Mouse (Mus musculus): ENCODE data around the gene D430019H16Rik. TPM values are rescaled to one million over a fixed set of nuclear protein-coding genes. Genes with fewer than 3 reads are reported as not detected.

The D430019H16Rik gene
- polyA plus RNA-seq, 1 experiment from 2014 or later, result 2.0 TPM

DNA sequence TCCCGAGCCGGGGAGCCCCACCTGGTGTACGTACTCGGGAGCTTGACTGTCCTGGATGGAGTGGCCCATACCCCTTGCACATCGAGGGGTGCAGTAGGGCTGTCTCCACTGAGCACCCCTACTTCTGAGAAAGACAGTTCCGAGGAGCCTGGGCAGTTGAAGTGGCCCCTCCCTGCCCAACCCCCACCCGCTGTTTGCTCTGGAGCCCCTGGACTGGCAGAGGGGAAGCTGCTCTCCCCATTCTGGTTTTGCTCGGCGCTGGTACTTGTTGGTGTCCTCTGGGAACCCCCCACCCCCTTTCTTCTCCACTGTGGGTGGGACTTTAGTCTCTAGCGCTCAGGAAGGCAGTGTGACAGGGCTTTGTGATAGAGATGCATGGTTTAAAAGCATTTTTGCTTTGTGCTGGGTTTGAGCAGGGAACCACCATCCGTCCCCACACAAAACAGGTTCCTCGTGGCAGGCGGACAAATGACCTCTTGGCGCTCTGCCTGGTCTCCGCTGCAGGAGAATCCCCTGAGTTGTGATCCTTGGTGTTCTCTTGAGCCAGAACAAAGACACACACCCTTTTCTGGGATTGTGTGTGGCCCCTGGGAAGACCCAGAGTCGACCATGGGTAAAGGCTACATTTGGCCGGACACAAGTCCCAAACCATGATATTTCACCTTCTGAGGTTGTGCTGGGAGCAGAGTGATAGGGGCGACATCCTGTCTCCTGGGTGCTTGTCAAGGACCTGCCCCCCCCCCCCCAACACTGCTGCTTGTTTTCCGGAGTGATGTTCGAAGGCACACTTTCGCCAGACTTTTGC lies 804 bp downstream of the D430019H16Rik start:
- no peaks in the 10 kb centered on the region for H3K27me3 ChIP-seq (ENCODE audit: low read depth, poor library complexity, severe bottlenecking)
- peak overlapping the region; percentile 75 for H3K4me3 ChIP-seq
- H3K9me3 ChIP-seq (replicated peaks), result no peaks in the 10 kb centered on the region
- peak overlapping the region; percentile 90 for H3K27ac ChIP-seq
- peak; percentile 75 for DNase-seq (ENCODE audit: low spot score)
- H3K36me3 ChIP-seq, result no peaks in the 10 kb centered on the region
- peaks cover 40% of the 10 kb centered on the region for H3K4me1 ChIP-seq
- 6% methylated on average over 21 of the region's 21 CpGs for WGBS

DNA sequence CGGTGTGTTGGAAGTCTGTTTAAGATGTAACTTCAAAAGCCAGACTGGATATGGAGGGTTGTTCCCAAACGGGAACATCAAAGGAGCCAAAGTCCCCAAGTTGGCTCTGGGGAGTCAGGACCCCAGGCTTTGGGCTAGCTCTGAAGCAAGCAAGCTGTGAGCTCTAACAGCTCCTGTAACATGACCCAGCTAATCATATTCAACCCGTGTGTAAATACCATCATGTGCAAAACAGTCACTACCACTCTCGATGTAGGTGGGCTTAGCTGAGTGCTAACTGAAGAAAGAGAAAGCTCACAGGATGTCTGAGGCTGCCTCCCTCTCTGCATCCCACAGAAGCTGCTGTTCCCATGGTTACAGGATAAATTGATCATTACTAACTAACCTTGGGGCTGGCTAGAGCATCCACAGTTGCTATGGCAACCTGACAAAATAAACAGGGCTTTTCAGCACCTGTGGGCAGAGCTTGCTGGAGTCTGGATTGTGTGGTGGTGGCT lies 1.5 kb downstream of the D430019H16Rik start:
- no peaks in the 10 kb centered on the region for H3K36me3 ChIP-seq
- H3K27ac ChIP-seq, result peak overlapping the region; percentile 90
- H3K9me3 ChIP-seq (replicated peaks), result no peaks in the 10 kb centered on the region
- WGBS, result 9% methylated on average over 4 of the region's 4 CpGs
- H3K27me3 ChIP-seq (ENCODE audit: low read depth, poor library complexity, severe bottlenecking), result no peaks in the 10 kb centered on the region
- peak; percentile 64 for DNase-seq (ENCODE audit: low spot score)
- peaks cover 42% of the 10 kb centered on the region for H3K4me1 ChIP-seq
- peak overlapping the region; percentile 75 for H3K4me3 ChIP-seq

DNA sequence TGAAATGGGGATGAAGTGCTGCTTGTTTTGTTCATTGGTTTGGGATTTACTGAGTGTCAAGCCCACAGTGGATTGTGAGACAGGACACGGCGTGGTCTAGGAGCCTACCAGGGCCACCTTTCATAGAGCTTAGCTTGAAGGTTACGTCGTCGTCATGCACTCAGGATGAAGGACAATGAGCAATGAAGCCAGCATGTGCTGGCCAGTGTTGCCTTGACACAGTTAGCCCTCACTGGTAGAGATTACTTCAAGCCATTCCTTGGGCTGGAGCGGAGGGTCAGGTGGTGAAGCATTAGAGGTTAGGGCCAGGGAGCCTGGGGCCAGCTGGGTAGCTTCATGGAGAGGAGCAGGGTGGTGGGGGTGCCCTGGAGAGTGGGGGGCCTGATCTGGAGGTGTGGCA lies 5.1 kb downstream of the D430019H16Rik start:
- peaks cover 43% of the 10 kb centered on the region for H3K4me1 ChIP-seq
- H3K9me3 ChIP-seq (replicated peaks), result no peaks in the 10 kb centered on the region
- 92% methylated on average over 6 of the region's 6 CpGs for WGBS

DNA sequence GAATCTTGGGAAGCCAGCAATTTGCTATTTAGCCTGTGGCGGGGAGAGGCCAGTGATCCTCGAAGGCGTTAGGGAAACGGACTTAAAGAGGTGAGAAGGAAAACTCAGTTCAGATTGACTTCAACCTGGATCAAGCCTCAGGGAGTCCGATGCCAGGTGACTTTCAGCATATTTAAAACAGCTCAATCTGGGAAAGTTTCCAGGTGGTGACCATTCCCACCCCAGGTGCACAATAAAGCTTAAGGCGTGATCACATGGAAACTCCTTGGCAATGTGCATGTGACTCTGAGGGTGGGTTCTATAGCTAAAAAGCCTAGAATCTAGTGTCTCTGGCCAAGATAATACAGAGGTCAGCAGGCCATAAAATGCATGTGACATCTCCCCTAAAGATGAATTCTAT lies 7.4 kb downstream of the D430019H16Rik start:
- Histone ChIP-seq H3K4me3 (no peak overlapping the region), H3K9me3 (replicated peaks) (no peaks in the 10 kb centered on the region), H3K27me3 (ENCODE audit: low read depth, poor library complexity, severe bottlenecking) (no peaks in the 10 kb centered on the region), H3K36me3 (no peaks in the 10 kb centered on the region; the same call in 1 of the 2 replicates), H3K4me1 (peaks cover 23% of the 10 kb centered on the region), H3K27ac (no peak overlapping the region)
- DNase-seq (ENCODE audit: low spot score), result no peak
- WGBS, result 72% methylated on average over 6 of the region's 6 CpGs

More for the DNA sequence above, 5.1 kb downstream of the D430019H16Rik start:
- Histone ChIP-seq H3K4me3 (no peak overlapping the region), H3K27me3 (ENCODE audit: low read depth, poor library complexity, severe bottlenecking) (no peaks in the 10 kb centered on the region), H3K27ac (no peak overlapping the region), H3K36me3 (no peaks in the 10 kb centered on the region; the same call in 1 of the 2 replicates)
- no peak for DNase-seq (ENCODE audit: low spot score)

DNA sequence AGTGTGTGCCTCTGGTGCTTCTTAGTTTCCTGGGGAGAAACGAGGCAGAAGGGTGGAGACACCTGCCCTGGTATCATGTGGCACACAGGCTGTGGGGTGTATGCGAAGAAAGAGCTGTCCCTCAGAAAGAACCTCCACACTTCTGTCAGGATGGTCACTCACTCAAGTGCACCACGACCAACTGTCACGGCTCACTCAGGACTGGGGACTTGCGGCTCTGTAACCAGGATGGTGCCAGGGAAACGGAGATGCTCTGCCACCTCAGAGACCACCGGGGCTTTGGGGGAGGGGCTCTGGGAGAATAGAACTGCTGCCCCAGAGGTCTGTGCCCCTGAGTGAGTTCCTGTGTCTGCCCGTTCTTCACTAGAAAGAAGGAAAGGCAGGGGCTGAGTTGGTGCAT lies 15.4 kb downstream of the D430019H16Rik start:
- peaks cover 3% of the 10 kb centered on the region; the same call in 1 of the 2 replicates for H3K36me3 ChIP-seq
- no peaks in the 10 kb centered on the region for H3K9me3 ChIP-seq (replicated peaks)
- peak overlapping the region; percentile 69; the same call in 1 of the 2 replicates for H3K27ac ChIP-seq
- WGBS, result 85% methylated on average over 8 of the region's 8 CpGs
- DNase-seq (ENCODE audit: low spot score), result no peak
- H3K27me3 ChIP-seq (ENCODE audit: low read depth, poor library complexity, severe bottlenecking), result no peaks in the 10 kb centered on the region
- peaks cover 36% of the 10 kb centered on the region for H3K4me1 ChIP-seq
- no peak overlapping the region for H3K4me3 ChIP-seq

DNA sequence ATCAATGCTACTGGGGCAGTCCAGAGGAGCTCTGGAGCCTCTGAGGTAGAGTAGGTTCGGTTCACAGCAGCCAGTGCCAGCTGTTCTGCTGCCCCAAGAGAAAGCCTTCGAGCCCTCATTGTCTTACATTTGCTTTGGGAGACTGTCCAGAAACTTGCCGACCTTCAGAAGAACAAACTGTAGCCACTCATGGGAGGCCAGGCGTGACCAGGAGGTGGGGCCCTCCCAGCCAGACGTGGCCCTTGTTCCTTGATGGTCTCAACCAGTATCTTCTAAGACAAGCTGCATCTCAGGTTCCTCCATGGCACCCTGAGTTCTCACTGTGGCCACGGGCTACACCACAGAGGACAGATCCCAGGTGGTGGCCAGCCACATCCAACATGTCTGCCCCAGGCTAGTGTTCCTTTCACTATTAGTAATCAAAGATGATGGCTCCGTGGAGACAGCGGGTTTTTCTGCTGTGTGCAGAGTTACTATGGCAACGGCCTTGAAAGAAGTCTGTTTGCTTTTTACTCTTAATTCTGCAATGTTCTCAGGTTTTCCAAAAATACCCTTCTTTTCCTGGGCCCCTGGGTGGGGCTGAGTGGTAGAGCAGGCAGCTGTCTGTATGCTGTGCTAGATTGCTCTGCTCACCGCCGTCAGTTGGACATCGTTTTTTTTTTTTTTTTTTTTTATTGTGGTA lies 21.7 kb downstream of the D430019H16Rik start:
- peaks cover 7% of the 10 kb centered on the region; the same call in 1 of the 2 replicates for H3K4me1 ChIP-seq
- no peak overlapping the region for H3K4me3 ChIP-seq
- H3K9me3 ChIP-seq (replicated peaks), result no peaks in the 10 kb centered on the region
- peaks cover 11% of the 10 kb centered on the region; the same call in 1 of the 2 replicates for H3K36me3 ChIP-seq
- no peak overlapping the region for H3K27ac ChIP-seq
- WGBS, result 90% methylated on average over 12 of the region's 12 CpGs
- no peak for DNase-seq (ENCODE audit: low spot score)
- no peaks in the 10 kb centered on the region for H3K27me3 ChIP-seq (ENCODE audit: low read depth, poor library complexity, severe bottlenecking)

DNA sequence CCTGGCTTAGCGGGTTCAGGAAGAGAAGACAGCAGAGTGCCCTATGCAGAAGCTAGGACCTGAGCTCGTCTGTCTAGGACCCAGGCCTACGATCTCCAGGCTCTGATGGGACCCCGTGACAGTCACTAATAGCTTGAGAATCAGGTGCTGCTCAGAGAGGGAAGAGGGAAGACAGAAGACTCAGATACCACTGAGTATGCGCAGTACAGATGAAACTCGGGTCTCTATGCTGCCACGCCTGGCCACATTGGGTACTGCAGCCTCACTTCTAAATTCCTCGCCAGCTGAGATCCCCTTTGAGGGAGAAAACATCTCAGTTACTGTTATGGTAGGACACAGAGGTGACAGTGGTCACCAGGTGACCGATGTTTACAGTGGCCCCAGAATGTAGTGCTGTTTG lies 22.8 kb downstream of the D430019H16Rik start:
- DNase-seq (ENCODE audit: low spot score), result peak; percentile 78
- H3K9me3 ChIP-seq (replicated peaks), result no peaks in the 10 kb centered on the region
- peaks cover 11% of the 10 kb centered on the region; the same call in 1 of the 2 replicates for H3K36me3 ChIP-seq
- no peak overlapping the region for H3K4me3 ChIP-seq
- 44% methylated on average over 9 of the region's 9 CpGs for WGBS
- H3K4me1 ChIP-seq, result peaks cover 7% of the 10 kb centered on the region; the same call in 1 of the 2 replicates
- H3K27ac ChIP-seq, result no peak overlapping the region
- H3K27me3 ChIP-seq (ENCODE audit: low read depth, poor library complexity, severe bottlenecking), result no peaks in the 10 kb centered on the region

DNA sequence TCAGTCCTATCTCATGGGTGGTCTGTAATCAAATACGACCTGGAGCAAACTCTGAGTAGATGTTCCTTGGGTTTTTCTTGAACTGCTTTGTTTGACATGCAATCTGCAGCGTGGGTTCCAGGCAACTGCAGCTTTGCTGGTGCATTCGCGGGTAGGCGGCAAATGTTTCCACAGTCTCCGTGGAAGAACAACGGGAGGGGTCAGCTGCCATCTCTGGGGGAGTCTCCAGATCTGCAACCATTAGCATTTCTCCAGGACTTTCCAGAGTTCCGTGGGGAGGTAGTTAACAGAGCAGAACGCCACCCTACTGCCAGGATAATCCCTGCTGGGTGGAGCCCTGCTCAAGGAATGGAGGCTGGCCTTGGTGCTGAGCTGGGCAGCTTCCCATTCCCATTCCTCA lies 23.3 kb downstream of the D430019H16Rik start:
- Histone ChIP-seq H3K27ac (no peak overlapping the region), H3K9me3 (replicated peaks) (no peaks in the 10 kb centered on the region), H3K36me3 (peaks cover 11% of the 10 kb centered on the region; the same call in 1 of the 2 replicates), H3K27me3 (ENCODE audit: low read depth, poor library complexity, severe bottlenecking) (no peaks in the 10 kb centered on the region), H3K4me3 (no peak overlapping the region), H3K4me1 (peaks cover 7% of the 10 kb centered on the region; the same call in 1 of the 2 replicates)
- WGBS, result 63% methylated on average over 9 of the region's 9 CpGs
- no peak for DNase-seq (ENCODE audit: low spot score)

DNA sequence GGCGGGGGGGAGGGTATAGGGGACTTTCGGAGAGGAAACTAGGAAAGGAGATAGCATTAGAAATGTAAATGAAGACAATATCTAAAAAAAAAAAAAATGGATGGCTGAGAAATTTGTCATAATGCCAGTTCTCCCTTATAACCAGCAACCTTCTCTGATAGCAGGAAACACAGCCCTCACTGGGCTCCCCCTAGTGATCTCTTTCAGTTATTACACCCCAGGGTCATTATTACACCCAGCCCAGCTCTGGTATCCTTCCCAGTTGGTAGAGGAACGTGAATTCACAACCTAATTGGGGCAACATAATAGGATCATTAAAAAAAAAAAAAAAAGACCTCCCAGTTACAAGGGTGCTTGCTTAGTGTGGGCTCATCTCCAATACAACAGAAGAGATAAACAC lies 29.8 kb downstream of the D430019H16Rik start:
- H3K36me3 ChIP-seq, result peaks cover 8% of the 10 kb centered on the region; the same call in 1 of the 2 replicates
- 63% methylated on average over 3 of the region's 3 CpGs for WGBS
- DNase-seq (ENCODE audit: low spot score), result no peak

DNA sequence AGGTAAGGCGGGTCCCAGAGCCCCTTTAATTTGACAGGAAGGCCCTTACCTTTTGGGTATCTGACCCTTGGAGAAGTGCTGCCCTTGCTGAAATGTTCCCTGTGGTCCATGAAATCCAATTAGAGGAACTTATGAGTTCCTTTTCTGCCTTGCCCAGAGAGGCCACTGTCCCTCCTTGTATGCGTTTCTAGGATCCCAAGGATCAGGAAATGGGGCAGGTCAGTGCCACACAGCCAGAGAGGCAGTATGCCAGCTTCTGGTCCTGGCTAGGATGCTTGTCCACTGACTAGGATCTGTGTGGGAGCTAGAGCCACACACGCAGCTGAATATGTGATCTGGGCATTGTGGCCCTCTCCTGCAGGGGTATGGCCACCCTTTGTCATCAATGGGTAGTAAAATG lies 36.6 kb downstream of the D430019H16Rik start:
- DNase-seq (ENCODE audit: low spot score), result no peak
- peaks cover 21% of the 10 kb centered on the region; the same call in 1 of the 2 replicates for H3K36me3 ChIP-seq
- no peak overlapping the region for H3K27ac ChIP-seq
- no peaks in the 10 kb centered on the region for H3K4me1 ChIP-seq
- H3K9me3 ChIP-seq (replicated peaks), result no peaks in the 10 kb centered on the region
- H3K4me3 ChIP-seq, result no peak overlapping the region
- no peaks in the 10 kb centered on the region for H3K27me3 ChIP-seq (ENCODE audit: low read depth, poor library complexity, severe bottlenecking)
- 90% methylated on average over 3 of the region's 3 CpGs for WGBS

More for the DNA sequence above, 29.8 kb downstream of the D430019H16Rik start:
- Histone ChIP-seq H3K4me1 (no peaks in the 10 kb centered on the region), H3K27me3 (ENCODE audit: low read depth, poor library complexity, severe bottlenecking) (no peaks in the 10 kb centered on the region), H3K27ac (no peak overlapping the region), H3K4me3 (no peak overlapping the region), H3K9me3 (replicated peaks) (no peaks in the 10 kb centered on the region)

DNA sequence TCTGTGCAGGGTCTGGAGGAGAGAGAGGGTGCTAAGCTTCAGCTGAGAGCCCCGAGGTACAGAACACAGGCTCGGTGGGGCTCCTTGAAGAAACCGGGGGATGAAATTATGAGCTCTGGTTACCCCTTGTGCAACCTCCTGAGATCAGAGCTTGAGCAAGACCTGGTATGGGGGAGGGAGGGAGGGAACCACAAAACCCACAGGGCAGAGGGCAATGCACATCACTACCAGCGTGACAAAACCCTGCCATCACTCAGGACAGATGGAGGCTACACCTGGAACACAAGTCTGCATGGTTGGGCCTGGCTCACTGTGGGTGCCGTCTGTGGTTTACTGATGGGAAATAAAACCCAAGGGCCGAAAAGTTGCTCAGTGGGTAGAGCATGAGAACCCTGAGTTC lies 37.1 kb downstream of the D430019H16Rik start:
- no peak for DNase-seq (ENCODE audit: low spot score)
- Histone ChIP-seq H3K27me3 (ENCODE audit: low read depth, poor library complexity, severe bottlenecking) (no peaks in the 10 kb centered on the region), H3K36me3 (peaks cover 21% of the 10 kb centered on the region; the same call in 1 of the 2 replicates), H3K27ac (no peak overlapping the region), H3K4me1 (no peaks in the 10 kb centered on the region), H3K4me3 (no peak overlapping the region), H3K9me3 (replicated peaks) (no peaks in the 10 kb centered on the region)
- WGBS, result 81% methylated on average over 6 of the region's 6 CpGs

DNA sequence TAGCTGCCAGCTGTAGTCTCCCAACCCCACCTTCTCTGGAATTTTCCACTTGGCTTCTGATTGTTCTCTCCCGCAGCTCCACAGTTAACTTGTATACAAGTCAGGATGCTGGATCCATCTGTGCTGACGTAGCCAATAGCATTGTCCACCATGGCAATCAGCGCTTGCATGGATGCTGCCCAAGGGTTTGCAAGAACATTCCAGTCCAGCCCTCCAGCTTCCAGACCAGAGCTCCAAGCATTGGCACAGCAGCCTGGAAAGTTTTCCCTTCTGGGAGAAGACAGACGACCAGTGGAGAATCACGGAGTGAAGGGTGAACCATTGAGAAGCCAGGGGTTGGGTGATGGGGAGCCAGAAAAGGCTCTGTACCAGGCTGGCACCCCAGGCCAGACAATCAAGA lies 41.1 kb downstream of the D430019H16Rik start:
- Histone ChIP-seq H3K36me3 (peaks cover 3% of the 10 kb centered on the region; the same call in 1 of the 2 replicates), H3K27me3 (ENCODE audit: low read depth, poor library complexity, severe bottlenecking) (no peaks in the 10 kb centered on the region), H3K4me3 (no peak overlapping the region), H3K27ac (no peak overlapping the region), H3K4me1 (peaks cover 9% of the 10 kb centered on the region; the same call in 1 of the 2 replicates), H3K9me3 (replicated peaks) (no peaks in the 10 kb centered on the region)
- DNase-seq (ENCODE audit: low spot score), result no peak
- 84% methylated on average over 5 of the region's 5 CpGs for WGBS

DNA sequence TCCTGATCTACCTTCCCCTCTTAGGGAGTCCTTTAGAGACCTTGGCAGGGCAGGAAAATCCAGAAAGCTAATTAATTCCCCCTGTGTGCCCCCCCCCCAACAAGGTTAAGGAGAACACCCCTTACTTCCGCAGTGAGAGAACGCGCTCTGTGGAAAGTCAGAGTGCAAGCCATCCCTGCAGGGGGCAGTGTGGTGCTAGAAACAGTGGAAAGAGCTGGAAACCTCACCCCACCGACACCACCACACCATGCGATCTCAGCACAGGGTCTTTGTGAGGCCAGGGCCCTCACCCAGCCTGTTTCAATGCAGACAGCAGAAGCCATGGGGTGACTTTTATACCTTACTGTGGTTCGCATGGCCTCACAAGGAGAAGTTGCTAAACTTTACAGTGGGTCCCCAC lies 44.2 kb downstream of the D430019H16Rik start:
- Histone ChIP-seq H3K4me1 (peaks cover 17% of the 10 kb centered on the region), H3K27me3 (ENCODE audit: low read depth, poor library complexity, severe bottlenecking) (no peaks in the 10 kb centered on the region), H3K9me3 (replicated peaks) (no peaks in the 10 kb centered on the region), H3K36me3 (no peaks in the 10 kb centered on the region), H3K27ac (peak overlapping the region; percentile 42; the same call in 1 of the 2 replicates), H3K4me3 (no peak overlapping the region)
- DNase-seq (ENCODE audit: low spot score), result peak; percentile 83
- WGBS, result 26% methylated on average over 6 of the region's 6 CpGs
